Mouse (Mus musculus): ENCODE results near the gene Cops3.

Cops3 gene

DNA sequence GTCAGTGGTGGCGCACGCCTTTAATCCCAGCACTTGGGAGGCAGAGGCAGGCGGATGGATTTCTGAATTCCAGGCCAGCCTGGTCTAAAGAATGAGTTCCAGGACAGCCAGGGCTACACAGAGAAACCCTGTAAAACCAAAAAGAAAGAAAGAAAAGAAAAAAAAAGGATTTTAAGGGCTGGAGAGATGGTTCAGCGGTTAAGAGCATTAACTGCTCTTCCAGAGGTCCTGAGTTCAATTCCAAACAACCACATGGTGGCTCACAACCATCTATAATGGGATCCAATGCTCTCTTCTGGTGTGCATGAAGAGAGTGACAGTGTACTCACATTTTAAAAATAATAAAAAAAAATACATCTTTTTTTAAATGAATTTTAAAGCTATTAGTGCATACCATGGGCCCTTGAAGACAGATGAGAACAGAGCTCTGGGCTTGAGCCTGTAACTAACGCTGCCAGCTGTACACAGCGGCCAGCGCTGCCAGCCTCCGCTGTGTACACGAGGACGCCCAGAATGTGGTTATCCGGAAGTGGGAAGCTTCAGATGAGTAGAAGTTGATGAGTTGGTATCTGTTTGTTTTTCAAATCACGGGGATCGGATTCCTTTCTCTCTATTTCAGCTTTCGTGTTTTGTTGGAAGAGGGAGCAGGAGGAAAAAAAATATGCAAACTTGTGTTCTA lies 29.0 kb downstream of the Cops3 start:
- DNase-seq = no peak

DNA sequence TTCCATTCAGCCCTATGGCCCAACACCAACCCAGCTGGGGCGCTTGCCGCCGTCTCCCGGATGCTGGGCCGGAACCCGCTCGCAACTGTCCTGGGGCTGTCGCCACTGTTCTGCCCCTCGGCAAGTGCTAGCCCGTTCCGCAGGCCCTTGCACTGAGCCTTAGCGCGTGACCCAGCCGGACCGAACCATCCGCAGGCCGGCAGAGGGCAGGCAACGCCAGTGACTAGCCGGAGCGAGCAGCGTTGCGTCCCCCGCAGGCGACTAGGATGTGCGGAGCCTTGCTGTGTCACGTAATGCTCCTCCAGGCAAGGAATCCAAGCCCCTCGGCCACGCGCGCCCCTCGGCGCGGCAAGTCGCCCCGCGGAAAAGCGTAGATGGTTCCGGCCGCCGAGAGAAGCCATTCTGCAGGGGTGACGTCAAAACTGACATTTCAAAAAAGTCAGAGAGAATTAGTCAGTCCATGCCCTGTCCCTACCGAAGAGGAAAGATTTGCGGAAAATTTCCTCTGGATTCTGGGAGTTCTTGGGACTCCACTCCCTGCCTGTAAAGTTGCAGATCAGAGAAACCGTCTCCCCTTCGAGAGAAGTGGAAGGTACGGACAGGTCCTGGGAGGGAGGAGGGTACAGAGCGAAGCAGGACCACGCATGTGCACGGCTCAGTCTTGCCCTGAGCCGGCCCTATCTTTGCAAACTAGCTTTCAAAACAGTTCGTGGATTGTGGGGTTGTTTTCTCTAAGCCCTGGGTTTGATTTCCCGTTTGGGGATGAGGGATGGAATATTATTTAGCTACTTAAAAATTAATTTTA lies 29.8 kb downstream of the Cops3 start, which contains the start of gene Flcn:
Gene Flcn, minus strand, starts transcription at position 347 of the 805 bp plus-strand sequence.
- DNase-seq = peak; percentile 94

DNA sequence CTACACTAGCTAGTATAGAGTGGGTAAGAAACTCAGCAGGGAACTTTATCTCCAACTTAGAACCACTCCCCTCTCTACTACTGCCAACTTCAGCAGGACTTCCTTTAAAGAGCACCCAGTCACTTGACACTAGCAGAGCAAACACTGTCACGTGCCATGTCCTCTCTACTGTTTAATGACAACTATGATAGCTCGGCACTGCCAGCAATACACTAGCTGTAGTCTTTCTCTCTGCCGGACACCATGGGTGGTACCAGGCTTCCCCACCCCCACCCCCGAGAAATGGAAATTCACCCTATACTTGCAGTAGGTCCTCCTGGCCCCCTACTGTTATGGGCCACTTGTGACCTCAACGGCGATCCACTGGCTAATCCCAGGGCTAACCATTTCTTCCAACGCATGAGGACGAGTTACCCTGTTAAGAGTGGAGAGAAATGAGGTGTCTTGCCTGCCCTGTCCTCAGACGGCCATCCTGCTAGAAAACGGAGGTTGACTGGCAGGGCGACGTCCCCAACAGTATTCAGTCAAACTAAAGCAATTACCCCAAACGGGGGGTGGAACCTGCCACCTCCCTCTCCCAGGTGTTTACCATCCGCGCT lies 30.5 kb downstream of the Cops3 start:
- no peak for DNase-seq

DNA sequence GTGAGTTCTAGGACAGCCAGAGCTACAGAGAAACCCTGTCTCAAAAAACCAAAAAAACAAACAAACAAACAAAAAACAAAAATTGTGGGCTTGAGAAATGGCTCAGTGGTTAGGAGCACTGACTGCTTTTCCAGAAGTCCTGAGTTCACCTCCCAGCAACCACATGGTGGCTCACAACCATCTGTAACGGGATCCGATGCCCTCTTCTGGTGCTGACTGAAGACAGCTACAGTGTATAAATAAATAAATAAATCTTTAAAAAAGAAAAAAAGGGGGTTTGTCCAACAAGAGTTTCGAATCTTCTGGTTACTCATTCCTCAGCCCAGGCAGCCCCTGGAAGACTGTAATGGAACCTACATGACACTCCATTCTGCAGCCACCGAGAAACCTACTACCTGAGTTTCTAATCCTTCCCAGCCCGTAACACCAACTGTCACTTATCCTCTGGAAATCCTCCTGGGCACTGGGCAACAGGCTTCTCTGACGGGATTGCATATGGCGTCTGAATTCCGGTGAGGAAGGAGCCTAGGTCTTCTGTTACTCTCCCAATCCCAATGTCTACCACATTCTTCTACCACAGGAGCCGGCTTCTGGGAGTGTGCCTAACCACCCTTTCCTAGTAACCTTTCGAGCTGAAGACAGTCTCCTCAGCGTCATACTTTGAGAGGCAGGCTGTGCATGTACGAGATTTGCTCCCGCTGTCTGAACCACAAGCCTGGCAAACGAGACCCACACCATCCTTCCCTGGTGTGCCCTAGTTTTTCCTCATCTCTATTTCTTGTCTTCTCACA lies 31.3 kb downstream of the Cops3 start:
- peak; percentile 30 for DNase-seq

DNA sequence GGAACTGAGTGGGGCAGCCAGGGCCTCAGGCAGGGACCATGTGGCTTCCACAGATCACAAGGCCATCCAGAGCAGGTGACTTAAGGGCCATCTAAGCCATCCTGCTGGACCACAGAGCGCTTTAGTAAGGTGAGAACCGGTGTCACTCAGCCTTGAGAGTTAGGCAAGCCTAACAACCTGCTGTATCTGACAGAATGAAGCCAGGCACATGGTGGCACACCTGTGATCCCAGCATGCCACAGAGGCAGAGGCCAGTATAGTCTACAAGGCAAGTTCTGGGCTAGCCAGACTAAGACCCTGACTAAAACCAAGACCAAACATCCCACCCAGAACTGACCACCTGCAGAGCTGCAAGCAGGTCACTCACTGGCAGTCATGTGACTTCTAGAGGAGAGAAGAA lies 34.0 kb downstream of the Cops3 start:
- DNase-seq = no peak

DNA sequence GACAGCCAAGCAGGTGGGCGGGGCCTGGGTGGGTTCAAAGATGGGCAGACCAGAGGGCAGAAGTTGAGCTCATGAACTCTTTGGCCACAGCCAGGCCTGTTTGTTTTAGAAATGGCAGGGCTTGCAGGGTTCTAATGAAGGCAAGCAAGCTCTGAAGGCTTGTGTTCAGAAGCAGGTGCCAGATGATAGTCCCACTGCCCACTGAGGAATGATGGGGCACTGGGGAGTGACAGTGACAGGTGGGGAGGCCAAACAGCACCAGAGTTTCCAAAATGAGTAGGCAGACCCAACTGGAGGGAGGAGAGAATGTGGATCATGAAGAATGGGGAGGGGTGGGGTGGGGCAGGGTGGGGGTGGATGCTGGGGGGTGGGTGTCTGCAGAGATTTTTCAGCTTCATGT lies 34.4 kb downstream of the Cops3 start:
- DNase-seq = no peak

DNA sequence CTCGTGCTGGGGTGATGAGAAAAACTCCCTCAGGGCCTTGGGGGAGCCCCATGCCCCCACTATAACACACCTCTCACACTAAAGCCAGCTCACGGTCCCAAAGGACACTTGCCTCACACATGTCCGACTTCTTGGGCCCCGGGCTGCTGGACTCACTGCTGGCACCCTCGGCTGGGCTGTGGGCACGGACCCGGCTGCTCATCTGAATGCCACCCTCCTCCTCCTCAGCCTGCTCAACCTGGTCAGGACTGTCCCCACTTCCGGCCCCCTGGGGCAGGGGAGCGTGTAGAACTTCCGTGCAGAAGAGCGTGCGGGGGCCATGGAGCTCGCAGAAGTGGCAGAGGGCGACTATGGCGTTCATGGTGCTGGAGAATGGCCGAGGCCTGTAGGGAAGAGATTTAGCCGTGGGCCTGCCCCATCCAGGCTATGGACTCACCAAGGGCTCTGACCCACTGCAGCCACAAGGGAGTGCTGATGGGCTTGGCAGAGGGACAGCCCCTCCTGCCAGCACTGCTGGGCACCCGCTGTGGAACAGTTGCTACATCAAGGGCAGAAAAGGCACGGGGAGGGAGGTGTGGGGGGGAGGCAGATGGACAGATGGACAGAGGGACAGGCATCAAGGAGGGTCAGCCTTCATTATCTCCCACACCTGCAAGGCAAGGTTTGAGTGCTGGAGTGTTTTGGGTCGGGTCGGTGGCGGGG lies 35.1 kb downstream of the Cops3 start:
- no peak for DNase-seq

DNA sequence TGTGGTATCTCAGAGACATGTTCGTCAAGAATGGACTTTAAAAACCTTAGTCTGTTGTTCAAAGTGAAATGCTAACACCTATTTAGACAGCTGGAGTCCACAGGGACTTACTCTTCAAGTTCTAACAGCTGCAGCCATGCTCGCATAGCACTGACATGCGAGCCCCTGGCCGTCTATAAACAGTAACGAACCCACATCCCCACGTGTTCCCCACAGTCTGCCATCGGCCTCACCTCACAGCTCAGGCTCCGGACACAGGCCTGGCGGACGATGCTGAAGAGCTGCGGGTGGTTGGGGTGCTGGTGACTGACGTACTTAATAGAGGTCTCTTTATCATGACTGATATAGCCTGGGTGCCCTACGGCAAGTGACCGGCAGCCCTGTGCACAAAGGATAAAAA lies 36.1 kb downstream of the Cops3 start:
- no peak for DNase-seq

DNA sequence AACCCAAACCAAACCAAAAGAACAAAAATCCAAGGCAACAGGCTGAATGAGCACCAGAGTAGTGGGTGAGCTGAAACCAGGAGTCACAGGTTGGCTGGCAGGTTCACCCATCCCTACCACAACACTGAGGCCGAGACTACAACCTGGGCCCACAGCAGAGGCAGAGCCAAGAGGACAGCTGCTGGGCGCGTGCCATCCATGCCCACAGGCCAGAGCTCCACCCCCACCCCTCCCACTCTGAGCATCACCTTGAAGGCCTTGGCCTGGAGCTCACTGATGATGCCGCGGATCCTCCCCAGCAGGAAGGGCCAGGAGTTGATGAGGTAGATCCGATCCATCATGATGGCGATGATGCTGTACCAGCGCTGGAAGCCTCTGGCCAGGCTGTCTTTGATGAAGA lies 37.8 kb downstream of the Cops3 start:
- no peak for DNase-seq

DNA sequence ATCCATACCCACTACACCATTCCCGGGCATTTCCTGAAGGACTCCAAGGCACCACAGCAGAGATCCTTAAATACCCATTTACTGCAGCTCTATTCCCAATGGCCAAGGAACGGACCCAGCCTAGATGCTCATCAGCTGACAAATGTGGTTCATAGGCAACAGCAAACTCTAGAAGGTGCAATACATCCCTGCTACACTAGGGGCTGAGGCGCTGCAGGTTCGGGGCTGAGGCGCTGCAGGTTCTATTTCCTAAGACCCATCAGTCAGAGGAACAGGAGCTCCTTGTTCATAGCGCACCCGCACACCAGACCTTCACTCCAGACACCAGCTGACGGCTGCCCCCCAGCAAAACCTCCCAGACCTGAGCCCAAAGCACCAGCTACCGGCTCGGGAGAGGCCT lies 39.2 kb downstream of the Cops3 start:
- DNase-seq = peak; percentile 20

DNA sequence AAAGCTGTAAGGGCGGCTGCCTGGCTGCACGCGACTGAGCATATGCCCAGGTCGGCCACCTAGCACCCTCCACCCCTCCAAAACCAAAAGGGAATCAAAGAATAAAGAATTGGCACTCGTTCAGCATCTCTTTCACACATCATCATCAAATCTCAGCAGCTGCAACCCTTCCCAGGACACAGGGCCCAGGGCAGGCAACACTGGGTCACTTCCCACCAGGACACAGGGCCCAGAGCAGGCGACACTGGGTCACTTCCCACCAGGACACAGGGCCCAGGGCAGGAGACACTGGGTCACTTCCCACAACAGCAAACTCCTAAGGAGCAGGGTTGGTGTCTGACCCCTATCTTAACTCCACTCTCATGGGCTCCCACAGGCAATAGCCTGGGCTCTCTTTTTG lies 46.2 kb downstream of the Cops3 start:
- no peak for DNase-seq

DNA sequence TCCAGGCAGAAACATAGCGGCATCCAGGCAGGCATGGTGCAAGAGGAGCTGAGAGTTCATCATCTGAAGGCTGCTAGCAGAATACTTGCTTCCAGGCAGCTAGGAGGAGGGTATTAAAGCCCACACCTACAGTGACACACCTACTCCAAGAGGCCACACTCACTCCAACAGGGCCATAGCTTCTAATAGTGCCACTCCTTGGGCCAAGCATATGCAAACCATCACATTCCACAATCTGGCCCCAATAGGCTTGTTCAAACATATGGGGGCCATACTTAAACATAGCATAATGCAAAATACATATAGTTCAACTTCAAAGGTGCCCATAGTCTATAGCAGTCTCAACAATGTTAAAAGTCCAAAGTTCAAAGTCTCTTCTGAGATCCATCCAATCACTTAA lies 50.3 kb downstream of the Cops3 start:
- no peak for DNase-seq

DNA sequence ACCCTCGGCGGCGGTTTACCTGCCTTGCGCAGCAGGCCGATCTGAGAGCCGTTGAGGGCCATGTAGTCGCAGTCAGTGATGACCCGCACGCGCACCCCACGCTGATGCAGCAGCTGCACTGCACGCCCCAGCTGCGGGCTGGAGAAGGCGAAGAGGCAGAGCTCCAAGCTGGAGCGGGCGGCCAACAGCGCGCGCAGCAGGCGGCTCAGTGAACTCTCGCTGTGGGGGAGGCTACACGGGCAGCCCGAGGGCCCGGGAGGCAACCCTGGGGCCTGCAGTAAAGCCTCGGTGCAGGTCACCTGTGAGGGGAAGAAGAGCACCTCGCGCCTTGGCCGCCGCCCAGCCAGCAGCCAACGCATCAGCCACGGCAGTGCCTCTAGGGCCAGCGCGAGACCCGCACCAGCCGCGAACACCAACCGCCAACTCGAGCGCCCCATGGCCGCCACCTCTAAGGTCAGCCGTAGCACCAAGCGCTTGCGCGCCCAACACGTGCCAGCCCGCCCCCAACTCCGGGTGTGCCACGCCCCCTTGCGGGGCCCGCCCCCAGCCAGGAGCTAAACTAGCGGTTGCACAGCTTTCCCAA lies 52.3 kb downstream of the Cops3 start, which contains the start of gene Pld6:
Gene Pld6, minus strand, starts transcription at position 447 of the 583 bp plus-strand sequence.
- DNase-seq = peak; percentile 79

DNA sequence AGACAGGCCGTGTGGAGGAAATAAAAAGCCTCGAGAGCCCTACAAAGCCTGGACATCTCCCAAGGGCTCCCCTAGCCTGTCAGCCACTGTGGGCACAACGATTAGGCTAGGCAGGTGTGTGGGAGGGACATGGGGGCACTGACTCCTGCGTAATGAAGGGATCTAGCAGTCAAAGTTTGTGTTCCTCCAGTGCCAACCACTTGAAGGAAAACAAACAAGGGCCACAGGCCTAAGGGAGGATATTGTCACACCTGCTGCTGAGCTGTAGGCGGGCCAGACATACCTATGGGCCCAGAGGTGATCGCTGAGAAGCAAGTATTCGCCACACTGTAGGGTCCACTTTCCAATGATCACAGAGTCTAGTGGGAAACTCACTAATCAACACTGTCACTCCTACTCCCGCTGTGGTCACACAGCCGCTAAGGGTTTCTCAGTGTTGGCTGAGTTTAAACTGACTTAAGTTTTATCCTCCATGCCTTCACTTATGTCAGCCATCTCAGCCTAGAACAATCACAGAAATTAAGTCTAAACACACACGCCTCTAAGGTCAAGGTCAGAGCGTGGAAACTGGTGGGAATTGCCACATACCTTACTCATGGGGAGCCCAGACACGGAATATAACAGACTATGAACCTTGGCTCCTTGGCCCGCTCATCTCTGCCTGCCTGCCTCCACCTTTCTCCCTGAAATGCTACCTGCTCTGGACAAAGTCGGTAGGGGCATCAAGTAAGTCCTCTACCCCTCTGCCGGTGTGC lies 53.0 kb downstream of the Cops3 start:
- no peak for DNase-seq

DNA sequence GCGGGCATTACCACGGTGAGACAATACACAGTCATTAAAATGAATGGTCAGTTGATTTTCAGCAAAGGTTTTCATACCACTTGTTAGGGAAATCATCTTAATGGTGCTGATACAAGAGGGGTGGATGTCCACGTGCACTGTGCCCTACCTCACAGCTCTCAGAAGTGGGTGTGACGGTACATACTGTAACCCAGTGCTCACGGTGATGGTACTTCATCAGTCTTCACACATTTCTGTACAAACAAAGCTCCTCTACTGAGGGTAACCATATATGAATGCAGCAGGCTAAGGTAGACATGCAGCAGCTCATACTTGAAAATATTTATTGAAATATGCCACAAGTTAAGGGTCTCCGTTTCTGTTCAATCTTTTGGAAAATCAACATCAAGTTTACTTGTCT lies 56.0 kb downstream of the Cops3 start:
- DNase-seq = no peak

DNA sequence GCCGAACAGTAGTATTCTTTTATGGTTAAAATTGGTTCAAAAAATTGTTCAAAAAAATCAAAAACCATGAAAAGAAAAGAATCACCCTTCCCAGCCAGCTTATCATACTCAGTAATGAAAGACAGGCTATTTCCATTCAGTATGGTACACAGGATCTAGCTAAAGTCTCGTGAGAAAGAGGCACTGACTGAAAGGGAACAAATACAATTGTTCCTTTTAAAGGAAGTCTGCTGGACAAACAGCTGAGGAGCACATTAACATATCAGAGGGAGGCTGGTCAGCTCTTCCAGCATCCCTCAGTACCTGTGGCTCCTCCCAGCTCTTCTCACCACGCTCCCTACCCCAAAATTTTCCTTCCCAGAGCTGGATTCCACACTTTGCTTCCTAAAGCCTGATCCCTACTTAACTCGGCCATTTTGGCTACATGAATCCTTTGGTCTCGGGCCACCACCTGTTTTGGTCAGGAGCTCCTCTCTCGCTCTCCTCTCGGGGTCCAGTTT lies 57.5 kb downstream of the Cops3 start:
- DNase-seq = no peak

DNA sequence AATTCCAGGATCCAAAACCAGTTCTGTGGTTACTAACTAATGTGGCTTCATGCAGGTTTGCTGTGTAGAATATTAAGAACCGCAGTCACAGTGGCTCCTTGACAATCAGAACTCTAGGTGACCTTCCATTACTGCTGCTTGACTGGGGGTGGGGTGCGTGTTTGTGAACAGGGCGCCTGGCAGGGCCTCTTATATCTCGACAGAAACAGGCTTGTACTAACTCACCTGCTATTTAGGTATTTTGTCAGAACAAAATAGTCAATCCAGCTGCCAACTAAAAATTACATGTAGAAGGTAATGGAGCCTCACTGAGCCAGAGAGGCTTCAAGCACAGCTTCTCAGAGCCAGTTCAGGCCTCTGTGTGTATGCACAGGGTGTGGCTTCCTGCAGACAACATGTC lies 59.4 kb downstream of the Cops3 start:
- no peak for DNase-seq

DNA sequence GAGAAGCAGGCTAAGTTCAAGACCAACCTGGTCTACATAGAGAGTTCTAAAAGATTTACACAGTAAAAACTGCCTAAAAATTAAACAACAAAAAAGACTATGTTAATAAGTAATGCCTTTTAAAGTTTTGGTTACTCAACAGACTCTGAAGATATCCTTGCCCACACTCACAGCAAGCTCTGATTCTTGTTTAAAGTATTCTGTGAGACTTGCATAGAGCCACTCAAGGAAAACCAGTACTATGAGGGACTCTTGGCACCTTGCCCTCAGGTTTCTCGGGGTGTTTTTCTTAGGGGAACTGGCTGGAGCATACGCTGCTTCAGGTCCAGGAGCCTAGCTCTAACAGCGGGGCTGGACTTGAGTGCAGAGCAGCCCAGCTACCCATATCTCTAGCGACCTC lies 60.2 kb downstream of the Cops3 start:
- DNase-seq = no peak

DNA sequence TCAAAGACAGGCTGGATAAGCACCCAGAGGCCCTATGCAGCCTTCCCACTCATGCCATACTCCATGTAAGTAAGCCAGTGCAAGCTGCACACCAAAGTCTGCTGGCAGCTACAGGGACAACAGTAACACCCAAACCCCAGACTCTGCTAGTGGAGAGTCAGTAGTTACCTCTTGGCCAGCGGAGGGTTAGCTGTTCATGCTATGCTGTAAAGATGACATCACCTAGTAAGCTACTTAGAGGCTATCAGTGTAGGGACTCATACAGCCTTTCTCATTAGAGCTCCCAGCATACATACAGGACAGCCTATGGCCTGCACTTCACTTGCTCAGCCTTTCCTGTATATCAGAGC lies 60.8 kb downstream of the Cops3 start:
- DNase-seq = no peak

DNA sequence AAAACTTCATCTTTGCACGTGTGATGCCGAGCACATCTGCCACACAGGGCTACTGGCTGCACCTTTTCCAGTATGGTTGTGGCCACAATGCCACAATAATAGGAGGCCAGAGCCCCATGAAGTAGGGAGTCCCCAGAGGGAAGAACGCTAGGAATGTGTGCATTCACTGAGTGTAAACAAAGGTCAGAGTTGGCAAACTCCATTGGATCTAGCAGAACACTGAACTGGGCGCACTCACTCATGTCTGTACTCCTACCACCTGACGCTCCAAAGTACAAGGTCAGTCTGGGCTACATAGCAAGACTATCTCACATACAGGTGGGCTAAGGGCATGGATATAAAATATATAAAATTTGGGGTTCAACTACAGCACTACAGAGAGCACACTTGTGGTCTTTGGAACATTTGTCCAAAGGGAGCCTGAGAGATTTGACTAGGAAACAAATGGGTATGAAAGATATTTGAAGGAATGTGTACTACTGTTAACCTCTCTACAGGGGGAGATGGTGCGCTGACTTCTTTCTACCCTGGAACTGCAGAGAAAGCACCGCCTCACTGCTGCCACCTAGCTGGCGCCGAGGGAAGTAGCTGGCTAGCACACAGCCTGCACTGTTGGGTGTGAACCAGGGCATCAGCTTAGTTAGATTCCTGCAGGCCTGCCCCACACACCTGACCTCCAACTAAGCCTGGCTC lies 61.3 kb downstream of the Cops3 start:
- DNase-seq = peak; percentile 81

DNA sequence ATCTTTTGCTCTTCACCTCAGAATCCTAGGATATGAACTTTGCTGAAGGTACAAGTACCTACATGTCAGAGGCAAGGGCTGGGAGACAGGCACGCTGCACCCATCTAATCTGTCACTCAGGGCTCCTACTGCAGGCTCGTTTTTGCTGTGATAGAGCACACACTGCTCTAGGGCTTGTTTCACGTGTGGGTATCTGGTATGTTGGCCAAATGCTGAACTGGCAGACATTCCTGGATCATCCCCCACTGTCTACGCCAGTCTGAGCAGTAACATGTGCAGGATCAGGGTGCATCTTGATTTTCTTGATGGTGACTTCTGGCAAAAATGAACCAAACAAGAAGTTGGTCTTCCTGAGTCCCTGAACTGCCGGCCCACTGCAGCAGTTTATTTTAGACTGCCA lies 62.4 kb downstream of the Cops3 start:
- DNase-seq = no peak
